Mouse (Mus musculus): ENCODE results near the gene Tbc1d22b.

GRCm38 (mm10) chr17:29519731-29520130, 29.9 kb upstream of the Tbc1d22b start:
- no peak for TF ChIP-seq CTCF (IDR thresholded peaks at IDR 0.05; ENCODE audit: control insufficient read depth, insufficient read depth, insufficient replicate concordance, low read depth, low read length)
- TF ChIP-seq POLR2A (IDR thresholded peaks at IDR 0.05; ENCODE audit: control insufficient read depth, low read depth, low read length) = no peak

Measured in testis, adult 2 months (tissue).